Mouse (Mus musculus) brain, embryonic 14.5 days (tissue): ENCODE data around the gene Plin5. TPM values are rescaled to one million over a fixed set of nuclear protein-coding genes. Genes with fewer than 3 reads are reported as not detected.

Source experiments
- DNase-seq: peaks from one replicate; pipeline ENCODE4 v3.0.0-alpha.2; 2011; ENCODE audit warnings: low read depth
- CTCF ChIP-seq: fragments of 200-500 bp; IDR thresholded peaks from 2 replicates; pipeline ENCODE4 v1.5.1; 2012; ENCODE audit warnings: inconsistent platforms, mild to moderate bottlenecking, moderate library complexity, borderline replicate concordance; ENCODE audit not compliant: insufficient read depth, insufficient read length; ENCODE audit errors: extremely low read depth
- POLR2A ChIP-seq: fragments of 200-500 bp; IDR thresholded peaks from 2 replicates; pipeline ENCODE4 v1.6.1; 2012; ENCODE audit warnings: mild to moderate bottlenecking, inconsistent platforms, borderline replicate concordance; ENCODE audit not compliant: poor library complexity, insufficient read depth, insufficient read length, severe bottlenecking; ENCODE audit errors: extremely low read depth
- polyA plus RNA-seq: library from polyadenylated mRNA; depleted of rRNA; stranded (reverse); fragments of >200 nt; gene quantifications from 2 replicates; pipeline ENCODE4 v1.2.3, GENCODE M21; 2012; rRNA removed

Gene Plin5
- polyA plus RNA-seq: 0.43 and 0.67 TPM in 2 replicates

GRCm38 (mm10) chr17:56117251-56117710 is at the start of gene Plin5:
Plin5 (minus strand) TSS chr17:56117596.
- peak; percentile 39 for DNase-seq
- TF ChIP-seq POLR2A (no peak), CTCF (no peak)

GRCm38 (mm10) chr17:56165671-56166070 is 48.3 kb upstream of the Plin5 start:
- TF ChIP-seq POLR2A: no peak
- TF ChIP-seq CTCF: no peak
- DNase-seq: peak; percentile 44

DNA sequence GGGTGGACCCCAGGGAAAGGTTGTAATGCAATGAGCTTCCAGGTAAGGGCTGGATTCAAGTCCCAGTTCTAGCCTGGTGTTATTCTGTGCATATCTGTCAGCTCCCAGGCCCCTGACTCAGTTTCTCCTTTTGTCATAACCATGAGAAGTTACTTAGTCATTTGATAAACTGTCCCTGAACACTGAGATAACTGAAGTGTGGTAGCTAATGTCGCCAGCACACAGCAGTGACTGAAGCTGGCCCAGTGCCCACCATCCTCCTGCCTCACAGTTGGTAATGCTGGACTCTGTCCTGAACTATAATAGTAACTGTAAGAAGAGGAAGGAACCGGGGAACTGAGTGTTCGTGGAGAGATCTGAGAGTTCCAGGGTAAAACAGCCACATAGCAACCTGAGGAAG is 47.1 kb upstream of the Plin5 start:
- no peak for TF ChIP-seq CTCF
- no peak for TF ChIP-seq POLR2A
- DNase-seq: no peak

DNA sequence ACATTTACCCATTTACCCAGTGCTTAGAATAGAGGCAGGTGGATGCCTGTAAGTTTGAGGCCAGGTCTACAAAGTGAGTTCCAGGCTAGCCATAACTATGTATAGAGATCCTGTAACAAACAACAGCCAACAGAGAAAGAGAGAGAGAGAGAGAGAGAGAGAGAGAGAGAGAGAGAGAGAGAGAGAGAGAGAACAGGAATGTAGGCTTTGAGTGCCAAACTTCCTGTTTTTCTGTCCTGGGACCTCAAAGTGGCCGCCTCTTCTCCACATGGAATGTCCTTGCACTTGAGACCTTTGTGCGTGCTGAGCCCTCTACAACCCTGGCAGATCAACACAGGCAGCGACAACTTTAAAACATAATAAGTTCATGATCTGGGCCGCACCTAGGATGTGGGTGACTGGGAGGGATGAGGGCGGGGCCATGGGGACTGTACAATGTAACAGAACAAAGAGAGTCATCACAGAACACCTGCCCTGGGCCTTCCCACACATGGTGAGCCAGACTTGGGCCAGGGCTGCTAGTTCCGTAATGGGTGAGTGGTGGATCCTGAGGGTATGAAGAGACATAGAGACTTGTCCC is 46.2 kb upstream of the Plin5 start:
- DNase-seq: no peak
- TF ChIP-seq POLR2A (no peak), CTCF (no peak)

GRCm38 (mm10) chr17:56162231-56162774 is 44.9 kb upstream of the Plin5 start, which contains the start of gene Tnfaip8l1:
Tnfaip8l1 (plus strand) TSS chr17:56162477.
- DNase-seq: peak; percentile 97
- no peak for TF ChIP-seq CTCF
- TF ChIP-seq POLR2A: peak; percentile 31; the same call in 1 of the 2 replicates

DNA sequence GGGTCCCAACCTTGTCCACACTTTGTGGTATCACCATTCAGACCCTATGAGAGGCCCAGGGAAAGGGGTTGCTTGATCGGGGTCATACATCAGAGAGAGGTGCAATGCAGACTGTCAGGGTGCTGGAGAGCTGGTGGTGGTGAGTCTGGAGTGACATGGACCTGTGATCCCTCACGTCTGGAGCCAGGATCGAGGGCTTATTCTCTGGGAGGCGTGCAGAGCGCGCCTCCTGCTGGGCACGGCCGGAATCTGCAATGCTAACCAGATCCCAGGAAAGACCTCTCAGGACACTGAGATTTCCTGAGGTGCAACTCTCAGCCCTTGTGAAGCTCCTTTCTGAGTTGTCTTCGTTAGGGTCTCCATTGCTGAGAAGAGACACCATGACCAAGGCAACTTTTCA is 42.3 kb upstream of the Plin5 start:
- DNase-seq: peak; percentile 68
- peak; percentile 95 for TF ChIP-seq CTCF
- no peak for TF ChIP-seq POLR2A

GRCm38 (mm10) chr17:56153643-56154042 is 36.2 kb upstream of the Plin5 start:
- DNase-seq: peak; percentile 83
- TF ChIP-seq CTCF (no peak), POLR2A (no peak)

GRCm38 (mm10) chr17:56149897-56150296 is 32.5 kb upstream of the Plin5 start:
- DNase-seq: no peak
- TF ChIP-seq CTCF (no peak), POLR2A (no peak)

- TF ChIP-seq POLR2A (no peak), CTCF (no peak)
- peak; percentile 29 for DNase-seq
Measured at GRCm38 (mm10) chr17:56148790-56149618, 31.6 kb upstream of the Plin5 start.

DNA sequence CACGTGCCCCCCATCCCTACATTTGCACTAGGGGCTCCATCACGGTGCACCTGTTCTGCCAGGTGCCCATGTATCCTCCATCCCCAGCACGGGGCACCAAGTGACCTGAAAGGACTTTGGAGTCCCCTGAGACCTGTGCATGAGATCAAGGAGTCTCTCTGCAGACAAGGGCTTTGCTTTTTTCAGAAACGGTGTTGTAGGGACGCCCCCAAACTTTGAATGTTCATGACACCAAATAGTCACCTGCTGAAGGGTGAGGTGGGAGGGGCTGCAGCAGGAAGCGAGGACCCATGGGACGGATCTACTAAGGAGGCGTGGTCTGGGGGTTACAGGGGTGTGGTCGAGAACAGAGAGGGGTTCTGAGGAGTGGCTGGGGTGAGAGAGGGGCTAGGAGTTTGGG is 30.9 kb upstream of the Plin5 start:
- no peak for DNase-seq
- TF ChIP-seq POLR2A (no peak), CTCF (no peak)

GRCm38 (mm10) chr17:56147420-56147819 is 30.0 kb upstream of the Plin5 start:
- TF ChIP-seq POLR2A (no peak), CTCF (no peak)

DNA sequence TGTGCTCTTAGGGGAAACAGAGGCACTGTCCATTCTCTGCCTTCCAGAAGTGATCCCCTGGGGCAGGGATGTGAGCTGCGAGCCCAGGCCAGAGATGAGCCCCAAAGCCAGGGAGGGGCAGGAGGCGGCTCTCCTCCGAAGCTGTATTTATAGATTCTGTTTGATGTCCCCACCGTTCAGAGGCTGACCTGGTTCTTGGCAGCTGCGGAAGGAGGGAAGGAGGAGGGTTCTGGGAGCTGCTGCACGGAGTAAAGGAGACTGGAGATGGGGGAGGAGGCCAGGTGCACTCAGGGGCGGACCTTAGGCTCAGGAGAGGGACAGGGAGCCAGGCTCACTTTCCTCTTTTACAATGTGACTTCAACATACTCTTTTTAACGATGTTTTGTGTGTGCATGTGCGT is 28.7 kb upstream of the Plin5 start:
- no peak for DNase-seq
- TF ChIP-seq POLR2A: no peak
- TF ChIP-seq CTCF: no peak

More at GRCm38 (mm10) chr17:56147420-56147819, 30.0 kb upstream of the Plin5 start:
- no peak for DNase-seq

- DNase-seq: no peak
- TF ChIP-seq POLR2A (no peak), CTCF (no peak)
Measured at GRCm38 (mm10) chr17:56144546-56144945, 27.1 kb upstream of the Plin5 start.
